Mouse (Mus musculus) testis, adult 2 months (tissue): ENCODE data around the gene Vil1.

Source experiments
- CTCF ChIP-seq: fragments of 200-500 bp; IDR thresholded peaks from 2 replicates; pipeline ENCODE4 v1.5.1; 2012; ENCODE audit warnings: low read depth, mild to moderate bottlenecking, inconsistent platforms, low read length, moderate library complexity; ENCODE audit not compliant: control insufficient read depth, insufficient read depth, insufficient replicate concordance
- POLR2A ChIP-seq: fragments of 200-500 bp; IDR thresholded peaks from 2 replicates; pipeline ENCODE4 v1.6.1; 2012; ENCODE audit warnings: low read depth, mild to moderate bottlenecking, inconsistent platforms, low read length, moderate library complexity; ENCODE audit not compliant: control insufficient read depth

DNA sequence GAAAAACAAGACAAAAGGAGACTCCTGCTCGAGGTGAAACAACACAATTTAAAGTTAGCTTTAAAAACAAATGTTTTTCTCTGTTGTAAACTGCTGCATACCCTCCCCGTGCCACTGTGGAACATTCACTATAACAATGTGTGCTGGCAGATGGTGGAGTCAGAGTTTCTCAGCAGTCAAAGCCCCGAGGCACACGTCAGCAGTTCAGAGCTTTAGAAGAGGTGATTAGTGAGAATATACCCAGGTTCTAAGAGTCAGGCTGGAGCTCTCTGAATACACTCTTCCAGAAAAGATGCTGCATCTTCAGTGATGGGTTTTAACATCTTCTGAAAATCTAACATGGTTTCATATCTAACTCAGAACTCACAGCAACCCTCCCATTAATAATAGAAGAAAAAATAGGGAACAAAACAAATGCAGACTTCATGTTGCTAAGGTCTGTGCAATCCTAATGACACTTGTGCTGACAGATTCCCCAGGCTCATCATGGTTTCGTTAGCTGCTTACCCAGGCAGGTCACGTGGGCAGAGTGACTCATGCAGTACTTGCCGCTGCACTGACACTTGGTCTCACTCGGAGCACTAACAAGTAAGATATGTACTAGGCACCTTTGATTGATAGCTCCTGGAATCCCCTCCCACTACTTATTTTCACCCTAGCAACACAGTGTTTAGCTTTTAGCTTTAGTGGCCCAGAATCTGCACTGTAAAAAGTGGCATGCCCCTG lies 28.7 kb downstream of the Vil1 start:
- TF ChIP-seq CTCF: no peak
- no peak for TF ChIP-seq POLR2A
